Mouse (Mus musculus) heart, embryonic 12.5 days (tissue): ENCODE results near the gene Bcdin3d. TPM values are rescaled to one million over a fixed set of nuclear protein-coding genes. Genes with fewer than 3 reads are reported as not detected.

Experiments used
- ATAC-seq: fragments of 200-750 bp; cut with Nextera tagmentation; 2 replicates; pipeline ENCODE4 v1.8.0; 2017; ENCODE audit warnings: moderate TSS enrichment, moderate library complexity; ENCODE audit not compliant: insufficient number of reproducible peaks, low FRiP score
- H3K27ac ChIP-seq: fragments of 300-500 bp; sonication (generic); 2 replicates; pipeline ENCODE4 v1.5.1; 2016; ENCODE audit warnings: mild to moderate bottlenecking, moderate library complexity; ENCODE audit not compliant: poor library complexity, severe bottlenecking
- H3K27me3 ChIP-seq: fragments of 300-500 bp; sonication (generic); replicated peaks from 2 replicates; pipeline ENCODE4 v1.6.1; 2016; ENCODE audit warnings: mild to moderate bottlenecking, moderate library complexity
- H3K36me3 ChIP-seq: fragments of 300-500 bp; sonication (generic); 2 replicates; pipeline ENCODE4 v1.6.1; 2016; ENCODE audit warnings: mild to moderate bottlenecking, moderate library complexity
- H3K4me1 ChIP-seq: fragments of 300-500 bp; sonication (generic); replicated peaks from 2 replicates; pipeline ENCODE4 v1.6.1; 2016; ENCODE audit warnings: mild to moderate bottlenecking
- H3K4me2 ChIP-seq: fragments of 300-500 bp; sonication (generic); 2 replicates; pipeline ENCODE4 v1.6.1; 2016; ENCODE audit warnings: mild to moderate bottlenecking, moderate library complexity
- H3K4me3 ChIP-seq: fragments of 300-500 bp; sonication (generic); 2 replicates; pipeline ENCODE4 v1.5.1; 2016; ENCODE audit warnings: mild to moderate bottlenecking
- H3K9ac ChIP-seq: fragments of 300-500 bp; sonication (generic); 2 replicates; pipeline ENCODE4 v1.6.1; 2016; ENCODE audit warnings: mild to moderate bottlenecking, moderate library complexity
- H3K9me3 ChIP-seq: fragments of 300-500 bp; sonication (generic); replicated peaks from 2 replicates; pipeline ENCODE4 v1.6.1; 2016; ENCODE audit warnings: mild to moderate bottlenecking, moderate library complexity
- WGBS: fragments of 180-500 bp; shearing (Covaris S2); methylation state at CpG from one replicate; pipeline ENCODE4 v1.1.7; 2016; 5-methylcytosine and 5-hydroxymethylcytosine counted together
- polyA plus RNA-seq: library from polyadenylated mRNA; unstranded; fragments of >200 nt; fragmentation: Nextera tagmentation; extraction: Ambion mirVana; gene quantifications from 2 replicates; pipeline ENCODE4 v1.2.1, GENCODE M21; 2016

The Bcdin3d gene
- polyA plus RNA-seq, 1 experiment from 2014 or later, result 12.2 TPM

GRCm38 (mm10) chr15:99501292-99502260, 27.0 kb upstream of the Bcdin3d start:
- no peak overlapping the region for H3K4me3 ChIP-seq
- no peak overlapping the region for H3K4me2 ChIP-seq
- H3K9me3 ChIP-seq, result no peaks in the 10 kb centered on the region
- peaks cover 71% of the 10 kb centered on the region for H3K27me3 ChIP-seq
- no peak overlapping the region for H3K9ac ChIP-seq
- H3K27ac ChIP-seq, result no peak overlapping the region
- H3K36me3 ChIP-seq, result no peaks in the 10 kb centered on the region
- no peak for ATAC-seq
- 69% methylated on average over 20 of the region's 20 CpGs for WGBS
- peaks cover 68% of the 10 kb centered on the region for H3K4me1 ChIP-seq

- no peak overlapping the region for H3K4me2 ChIP-seq
- H3K4me3 ChIP-seq, result no peak overlapping the region
- H3K4me1 ChIP-seq, result peaks cover 56% of the 10 kb centered on the region
- no peak overlapping the region for H3K9ac ChIP-seq
- H3K27ac ChIP-seq, result no peak overlapping the region
- H3K36me3 ChIP-seq, result no peaks in the 10 kb centered on the region
- no peak for ATAC-seq
- 17% methylated on average over 5 of the region's 5 CpGs for WGBS
- H3K9me3 ChIP-seq, result no peaks in the 10 kb centered on the region
- peaks cover 71% of the 10 kb centered on the region for H3K27me3 ChIP-seq
Observed at GRCm38 (mm10) chr15:99500320-99500719, 25.8 kb upstream of the Bcdin3d start.

- no peak overlapping the region for H3K27ac ChIP-seq
- 0 out of 2 replicates have a peak overlapping the region, but pooled peaks have one; percentile 14 for H3K9ac ChIP-seq
- no peaks in the 10 kb centered on the region for H3K9me3 ChIP-seq
- no peak for ATAC-seq
- peaks cover 69% of the 10 kb centered on the region for H3K27me3 ChIP-seq
- no peaks in the 10 kb centered on the region for H3K36me3 ChIP-seq
- H3K4me3 ChIP-seq, result no peak overlapping the region
- peaks cover 50% of the 10 kb centered on the region for H3K4me1 ChIP-seq
- peak overlapping the region; percentile 17 for H3K4me2 ChIP-seq
- WGBS, result 28% methylated on average over 6 of the region's 6 CpGs
Observed at GRCm38 (mm10) chr15:99499726-99500125, 25.2 kb upstream of the Bcdin3d start.

- ATAC-seq, result peak; percentile 63; the same call in 1 of the 2 replicates
- Histone ChIP-seq H3K36me3 (no peaks in the 10 kb centered on the region), H3K4me3 (no peak overlapping the region), H3K4me2 (no peak overlapping the region), H3K27me3 (peaks cover 71% of the 10 kb centered on the region), H3K4me1 (peaks cover 46% of the 10 kb centered on the region), H3K27ac (no peak overlapping the region), H3K9ac (no peak overlapping the region), H3K9me3 (no peaks in the 10 kb centered on the region)
- WGBS, result 12% methylated on average over 4 of the region's 4 CpGs
Observed at GRCm38 (mm10) chr15:99498781-99499180, 24.3 kb upstream of the Bcdin3d start.

- no peaks in the 10 kb centered on the region for H3K9me3 ChIP-seq
- peaks cover 71% of the 10 kb centered on the region for H3K27me3 ChIP-seq
- no peak overlapping the region for H3K9ac ChIP-seq
- peaks cover 46% of the 10 kb centered on the region for H3K4me1 ChIP-seq
- 57% methylated on average over 4 of the region's 4 CpGs for WGBS
- H3K4me3 ChIP-seq, result no peak overlapping the region
- H3K4me2 ChIP-seq, result no peak overlapping the region
- no peaks in the 10 kb centered on the region for H3K36me3 ChIP-seq
- ATAC-seq, result no peak
- H3K27ac ChIP-seq, result no peak overlapping the region
Observed at GRCm38 (mm10) chr15:99498356-99498755, 23.8 kb upstream of the Bcdin3d start.

GRCm38 (mm10) chr15:99497527-99498242, 23.2 kb upstream of the Bcdin3d start:
- peaks cover 71% of the 10 kb centered on the region for H3K27me3 ChIP-seq
- H3K9ac ChIP-seq, result no peak overlapping the region
- H3K4me1 ChIP-seq, result peaks cover 46% of the 10 kb centered on the region
- WGBS, result 49% methylated on average over 12 of the region's 12 CpGs
- ATAC-seq, result 0 out of 2 replicates have a peak, but pooled peaks have one; percentile 5
- H3K9me3 ChIP-seq, result no peaks in the 10 kb centered on the region
- no peaks in the 10 kb centered on the region for H3K36me3 ChIP-seq
- no peak overlapping the region for H3K4me3 ChIP-seq
- H3K27ac ChIP-seq, result no peak overlapping the region
- H3K4me2 ChIP-seq, result no peak overlapping the region

GRCm38 (mm10) chr15:99497061-99497460, 22.5 kb upstream of the Bcdin3d start:
- Histone ChIP-seq H3K4me2 (no peak overlapping the region), H3K4me1 (peaks cover 46% of the 10 kb centered on the region), H3K9ac (no peak overlapping the region), H3K36me3 (no peaks in the 10 kb centered on the region), H3K27ac (no peak overlapping the region), H3K4me3 (no peak overlapping the region), H3K9me3 (no peaks in the 10 kb centered on the region), H3K27me3 (peaks cover 69% of the 10 kb centered on the region)
- ATAC-seq, result peak; percentile 20; the same call in 1 of the 2 replicates
- 13% methylated on average over 4 of the region's 4 CpGs for WGBS

- Histone ChIP-seq H3K9me3 (no peaks in the 10 kb centered on the region), H3K4me3 (no peak overlapping the region), H3K4me2 (no peak overlapping the region), H3K9ac (no peak overlapping the region), H3K4me1 (no peaks in the 10 kb centered on the region), H3K27ac (no peak overlapping the region), H3K27me3 (peaks cover 13% of the 10 kb centered on the region; the same call in 1 of the 2 replicates), H3K36me3 (no peaks in the 10 kb centered on the region)
- 53% methylated on average over 6 of the region's 6 CpGs for WGBS
- ATAC-seq, result no peak
Observed at GRCm38 (mm10) chr15:99484745-99485144, 10.2 kb upstream of the Bcdin3d start.

GRCm38 (mm10) chr15:99475814-99476213, 1.3 kb upstream of the Bcdin3d start:
- no peak overlapping the region for H3K4me2 ChIP-seq
- no peak overlapping the region for H3K9ac ChIP-seq
- no peak overlapping the region for H3K4me3 ChIP-seq
- H3K36me3 ChIP-seq, result peaks cover under 1% of the 10 kb centered on the region; the same call in 1 of the 2 replicates
- WGBS, result 67% methylated on average over 1 of the region's 1 CpGs
- no peak overlapping the region for H3K27ac ChIP-seq
- no peaks in the 10 kb centered on the region for H3K27me3 ChIP-seq
- no peaks in the 10 kb centered on the region for H3K9me3 ChIP-seq
- ATAC-seq, result no peak
- peaks cover 6% of the 10 kb centered on the region for H3K4me1 ChIP-seq

GRCm38 (mm10) chr15:99473801-99474575, 542 bp downstream of the Bcdin3d start:
- no peaks in the 10 kb centered on the region for H3K9me3 ChIP-seq
- H3K4me2 ChIP-seq, result peak overlapping the region; percentile 77
- H3K27me3 ChIP-seq, result no peaks in the 10 kb centered on the region
- peak; percentile 80 for ATAC-seq
- H3K27ac ChIP-seq, result peak overlapping the region; percentile 94
- peak overlapping the region; percentile 84 for H3K4me3 ChIP-seq
- WGBS, result 5% methylated on average over 38 of the region's 38 CpGs
- peaks cover 11% of the 10 kb centered on the region for H3K4me1 ChIP-seq
- H3K36me3 ChIP-seq, result peaks cover 11% of the 10 kb centered on the region; the same call in 1 of the 2 replicates
- H3K9ac ChIP-seq, result peak overlapping the region; percentile 91
